Mouse (Mus musculus): ENCODE data around the gene Stam2. TPM values are rescaled to one million over a fixed set of nuclear protein-coding genes. Genes with fewer than 3 reads are reported as not detected.

The Stam2 gene
- polyA plus RNA-seq, 1 experiment from 2014 or later = 25.9 TPM

DNA sequence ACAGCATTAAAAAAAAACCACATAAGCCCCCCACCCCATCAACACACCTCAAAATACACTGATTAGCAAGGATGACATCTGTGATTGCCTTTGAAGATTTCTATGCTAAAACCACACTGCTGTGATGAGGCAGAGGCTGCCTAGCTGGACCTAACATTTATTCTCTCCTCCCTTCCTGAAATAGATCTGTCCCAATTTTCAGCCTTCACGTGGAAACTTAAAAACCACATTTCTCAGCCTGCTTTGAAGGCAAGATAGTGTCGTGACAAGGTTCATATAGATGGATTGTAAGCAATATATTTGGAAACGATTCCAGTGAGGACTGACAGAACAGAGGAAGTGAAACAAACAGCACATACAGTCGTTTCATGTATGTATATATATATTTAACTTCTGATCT is 87.5 kb downstream of the Stam2 start:
- DNase-seq (ENCODE audit: low spot score) = no peak

DNA sequence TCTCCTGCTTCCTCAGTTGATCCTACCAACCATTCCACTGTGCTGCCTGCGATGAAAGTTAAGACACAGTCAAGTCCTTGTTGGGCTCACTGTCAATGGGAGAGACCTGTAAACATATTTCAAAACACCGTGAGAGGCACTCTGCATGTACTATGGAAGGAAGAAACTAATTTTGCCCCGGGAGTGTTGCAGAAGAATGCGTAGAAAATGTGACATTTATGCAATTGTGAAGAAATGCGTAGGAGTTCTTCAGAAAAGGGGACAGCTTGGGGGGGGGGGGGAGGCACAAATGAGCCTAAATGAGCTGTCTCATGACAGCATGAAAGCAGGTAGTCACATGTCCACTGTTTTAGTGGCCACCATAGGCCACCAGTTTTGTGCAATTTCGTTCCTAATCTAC is 90.5 kb downstream of the Stam2 start:
- no peak for DNase-seq (ENCODE audit: low spot score)

DNA sequence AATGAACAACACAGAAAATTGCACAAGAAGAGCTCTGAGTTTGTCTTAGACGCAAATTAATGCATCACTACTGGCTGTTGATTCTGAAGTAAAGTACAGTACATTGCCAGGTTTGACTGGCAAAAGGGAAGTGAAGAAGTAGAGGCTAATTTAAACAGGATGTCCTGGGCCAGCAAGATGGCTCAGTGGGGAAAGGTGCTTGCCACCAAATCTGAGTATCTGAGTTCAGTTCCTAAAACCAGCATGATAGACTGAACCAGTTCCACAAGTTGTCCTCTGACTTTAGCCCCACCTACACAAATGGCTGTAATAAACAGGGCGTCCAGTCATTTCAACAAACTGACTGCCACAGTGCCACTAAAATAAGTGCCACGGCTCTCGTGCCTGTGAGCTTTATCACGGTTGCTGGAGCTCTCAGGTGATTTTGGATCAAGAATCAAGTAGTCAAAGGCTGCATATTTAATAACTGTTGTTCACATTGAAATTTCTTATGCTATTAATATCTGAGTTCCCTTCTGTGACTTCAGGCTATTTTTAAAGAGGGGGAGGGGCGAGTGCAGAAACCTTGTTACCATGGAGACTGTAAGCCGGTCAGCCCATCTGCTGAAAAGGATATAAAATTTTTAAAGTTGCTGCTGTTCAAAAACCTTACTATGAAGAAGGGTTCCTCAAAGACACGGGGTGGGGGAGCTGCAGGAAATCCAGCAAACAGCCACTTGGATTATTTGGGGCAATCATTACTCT is 94.7 kb downstream of the Stam2 start:
- DNase-seq (ENCODE audit: low spot score) = no peak

DNA sequence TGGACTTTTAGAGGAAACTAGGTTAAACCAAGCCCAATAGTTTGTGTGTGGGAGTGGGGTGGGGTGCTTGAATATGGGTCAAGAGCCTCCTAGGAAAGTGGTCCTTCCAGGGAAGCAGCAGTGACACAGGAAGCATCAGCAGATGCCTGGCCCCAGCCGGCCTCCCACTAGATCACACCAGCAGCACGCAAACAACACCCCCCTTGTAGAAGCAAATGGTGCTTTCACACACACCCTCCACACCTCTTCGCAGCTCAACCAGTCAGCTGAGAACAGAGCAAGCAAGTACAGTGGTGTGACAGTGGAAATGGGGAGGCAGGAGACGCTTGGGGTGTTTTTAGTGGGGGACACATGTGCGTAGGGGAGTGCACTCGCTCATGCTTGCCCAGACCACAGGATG is 98.4 kb downstream of the Stam2 start:
- no peak for DNase-seq (ENCODE audit: low spot score)

Other genes with a start within 250 kb of the Stam2 start
- gene Cacnb4, start 65.5 kb downstream of the Stam2 start, polyA plus RNA-seq (2015; fragmentation: Nextera tagmentation; extraction: Ambion mirVana) = 0.18 and 0.21 TPM in 2 replicates
- gene Fmnl2, start 115.6 kb upstream of the Stam2 start, polyA plus RNA-seq (2015; fragmentation: Nextera tagmentation; extraction: Ambion mirVana) = 5.1 and 6.6 TPM in 2 replicates